Mouse (Mus musculus) mouse embryonic stem cell (cell line): ENCODE measurements around the gene Nbeal2.
"Not testable (repeated sequence)": the region's sequence is repeated elsewhere in the genome, so short reads cannot be mapped to it uniquely, and the experiment has no call there.

Experiments used
- in situ Hi-C, 2 experiments: fragments of 300-500 bp; cut with MboI; formaldehyde crosslinking; loops; 1 replicate in 1 of 2; 3 replicates in 1 of 2; pipeline ENCODE4 v1.14.3; 2019 to 2020; ENCODE audit warnings: low sequenced_read_pairs in 2 of 2, low pct_unique_long_range_greater_than_20kb in 1 of 2, mixed read lengths in 1 of 2; ENCODE audit not compliant: unreplicated experiment in 1 of 2

The Nbeal2 gene

DNA sequence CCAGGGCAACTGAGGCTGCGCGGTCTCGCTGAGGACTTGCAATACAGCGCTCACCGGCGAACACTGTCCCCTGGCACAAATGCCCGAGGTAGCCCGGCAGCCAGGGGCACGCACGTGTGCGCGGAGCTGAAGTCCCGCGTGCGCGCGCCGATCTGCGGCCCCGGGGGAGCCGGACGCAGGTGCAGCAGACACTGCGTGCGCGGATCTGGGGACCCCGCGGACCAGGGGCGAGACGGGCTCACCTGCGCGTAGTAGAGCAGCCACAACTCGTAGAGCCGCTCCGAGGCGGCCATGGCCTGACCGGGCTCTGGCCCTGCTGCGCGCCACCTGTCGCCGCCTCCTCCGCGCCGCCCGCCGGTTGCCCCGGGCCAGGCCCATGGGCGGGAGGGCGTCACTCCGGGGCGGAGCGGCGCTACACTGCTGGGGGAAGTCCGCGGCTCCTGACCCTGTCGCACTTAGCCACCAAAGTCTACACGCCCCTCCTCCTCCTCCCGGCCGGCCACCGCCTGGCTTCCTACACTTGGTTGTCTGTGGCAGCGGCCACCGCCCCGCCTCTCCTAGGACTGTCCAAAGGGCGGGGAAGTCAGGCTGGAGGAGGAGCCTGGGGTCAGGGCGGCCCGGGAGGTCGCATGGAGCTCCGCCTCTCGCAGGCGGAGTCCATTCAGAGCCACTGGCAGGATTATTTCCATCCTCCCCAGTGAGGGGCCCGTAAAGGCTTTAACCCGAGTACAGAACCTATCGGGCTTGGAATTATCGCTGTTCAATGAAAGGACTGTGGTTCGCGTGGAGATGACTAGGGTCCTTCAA is at the start of gene Nbeal2:
Gene Nbeal2, minus strand, starts transcription at position 507 of the 807 bp plus-strand sequence.
- in situ Hi-C loops: no loop called here

DNA sequence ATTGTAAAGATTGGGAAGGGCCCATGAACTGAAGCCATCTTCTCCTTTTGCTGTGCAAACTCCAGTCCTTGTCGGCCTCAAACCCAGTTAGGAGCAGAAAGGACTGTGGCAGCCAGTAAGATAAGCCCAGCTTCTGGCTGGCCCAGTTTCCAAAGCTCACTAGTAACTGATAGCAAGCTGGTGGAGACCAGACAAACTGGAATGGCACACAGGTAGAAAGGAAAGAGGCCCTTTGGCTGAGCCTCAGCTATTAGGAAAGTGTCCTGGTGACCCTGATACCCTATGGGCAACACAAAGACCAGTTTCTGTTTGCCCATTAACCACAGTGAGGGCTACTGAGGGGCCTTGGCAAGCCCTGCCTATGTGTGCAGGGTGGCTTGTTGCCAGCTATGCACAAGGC is 48.9 kb upstream of the Nbeal2 start:
- in situ Hi-C loops: no loop called here

DNA sequence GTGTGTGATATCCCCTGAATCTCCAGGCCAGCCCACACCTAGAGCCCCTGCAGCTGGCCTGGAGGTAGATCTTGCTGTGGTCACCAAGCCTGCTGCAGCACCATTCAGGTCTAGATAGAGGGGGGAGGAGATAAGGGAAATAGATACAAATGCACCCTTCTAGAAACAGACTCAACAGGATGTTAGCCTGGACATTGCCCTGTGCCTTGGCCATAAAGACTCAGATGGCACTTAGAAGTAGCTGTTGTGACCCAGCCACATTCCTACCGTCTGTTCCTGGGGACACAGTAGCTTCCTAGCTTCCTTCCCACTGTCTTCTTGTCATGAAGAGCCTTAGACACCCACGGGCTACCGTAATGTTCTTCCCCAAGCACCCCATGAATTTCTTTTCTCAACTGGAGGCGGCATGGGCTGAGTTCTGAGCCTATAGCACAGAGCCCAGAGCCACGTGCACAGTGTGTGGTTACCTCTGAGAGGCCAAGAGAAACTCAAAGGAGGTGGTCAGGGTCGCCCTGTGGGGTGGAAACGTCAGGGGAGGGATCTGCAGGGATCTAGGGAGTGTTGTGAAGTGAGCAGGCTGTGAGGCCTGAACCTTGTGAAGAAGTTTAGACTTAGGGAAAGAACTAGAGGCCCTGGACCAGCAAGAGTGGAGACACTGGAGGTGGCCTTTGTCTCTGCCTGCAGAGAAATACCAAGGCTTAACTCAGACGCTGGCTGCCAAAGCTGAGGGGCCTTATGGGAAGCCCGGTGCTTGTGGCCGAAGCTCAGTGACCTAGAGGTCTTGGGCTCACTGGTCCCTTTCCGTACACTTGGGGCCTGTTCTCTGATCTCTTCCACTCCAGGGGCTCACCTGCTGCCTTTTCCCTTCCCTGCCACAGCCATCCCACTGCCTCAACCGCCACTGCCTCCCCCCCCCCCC is 47.4 kb upstream of the Nbeal2 start:
- in situ Hi-C loops: no loop called here

DNA sequence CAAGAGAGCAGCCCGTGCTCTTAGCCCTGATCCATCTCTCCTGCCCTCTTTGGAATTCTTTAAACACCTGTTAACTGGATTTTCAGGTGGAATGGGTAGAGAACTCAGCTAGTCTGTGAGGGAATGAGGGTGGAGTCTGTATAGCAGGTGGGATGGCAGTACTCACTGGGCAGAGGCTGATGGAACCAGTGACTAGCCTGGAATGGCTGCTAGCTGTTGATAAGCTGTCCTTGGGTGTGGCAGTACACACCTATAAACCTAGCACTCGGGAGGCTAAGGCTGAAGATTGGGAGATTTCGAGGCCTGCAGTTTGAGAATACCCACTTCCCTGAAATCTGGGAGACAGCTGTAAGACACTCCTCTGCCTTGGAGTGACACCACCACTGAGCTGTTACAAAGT is 45.6 kb upstream of the Nbeal2 start:
- in situ Hi-C loops: no loop called here

DNA sequence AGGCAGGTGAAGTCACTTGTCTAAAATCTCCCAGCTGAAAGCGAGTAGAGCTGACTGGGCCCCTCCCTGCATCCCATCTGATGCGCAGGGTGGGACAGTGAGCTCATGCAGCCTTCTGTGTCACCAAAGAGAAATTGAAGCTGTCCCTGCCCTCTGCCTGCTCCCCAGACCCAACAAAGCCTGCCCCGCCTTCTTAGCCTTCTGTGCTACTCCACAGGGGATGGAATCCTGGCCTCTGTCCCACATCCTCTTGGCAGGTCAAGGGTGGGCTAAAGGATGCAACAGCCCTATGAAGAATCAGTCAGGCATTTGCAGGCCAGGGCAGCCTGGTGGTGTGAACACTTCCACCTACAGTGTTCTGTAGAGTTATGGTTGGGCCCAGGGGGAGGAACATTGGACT is 43.5 kb upstream of the Nbeal2 start:
- in situ Hi-C loops: no loop called here

DNA sequence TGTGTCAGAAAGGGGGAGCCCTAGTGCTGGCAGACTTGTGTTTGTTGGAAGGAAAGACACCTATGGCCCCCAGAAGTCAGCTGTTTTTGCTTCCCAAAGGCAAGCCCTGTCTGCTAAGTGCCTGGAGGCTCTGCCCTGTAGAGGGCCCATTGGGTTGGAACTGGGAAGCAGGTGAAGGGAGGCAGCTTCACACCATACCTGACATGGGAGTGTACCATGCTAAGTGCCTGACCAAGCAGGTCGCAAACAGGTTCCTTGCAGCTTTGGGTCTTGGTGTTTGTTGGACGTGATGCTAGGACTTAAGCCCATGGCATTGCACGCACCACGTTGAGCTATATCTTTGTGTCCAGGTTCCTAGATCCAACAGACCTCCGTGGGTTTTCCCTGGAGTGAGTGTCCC is 42.5 kb upstream of the Nbeal2 start:
- in situ Hi-C loops: no loop called here

DNA sequence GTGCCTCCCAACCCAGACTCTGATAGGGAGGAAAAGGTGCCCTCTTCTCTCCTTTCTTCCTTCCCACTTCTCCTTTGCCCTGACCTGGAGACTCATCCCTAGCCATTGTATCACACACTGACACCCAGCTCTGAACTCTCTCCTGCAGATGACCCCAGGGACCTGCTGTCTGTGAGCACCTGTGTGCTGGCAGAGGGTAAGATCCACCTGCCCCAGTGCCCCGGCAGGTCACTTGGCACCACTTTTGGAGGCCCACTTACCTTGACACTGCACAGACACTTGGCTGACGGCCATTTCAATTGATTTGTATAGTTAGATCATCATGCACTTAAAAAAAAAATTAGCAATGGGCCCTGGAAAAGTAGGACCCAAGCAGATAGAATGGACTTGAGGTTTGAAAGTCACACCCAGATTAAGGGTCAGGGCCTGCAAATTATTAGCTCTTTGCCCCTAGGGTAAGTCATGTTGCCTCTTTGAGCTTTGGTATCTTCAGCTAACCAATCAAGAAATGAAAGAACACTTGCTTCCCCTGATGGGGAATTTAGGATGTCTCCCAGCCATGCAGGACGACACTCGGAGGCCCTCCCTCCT is 41.3 kb upstream of the Nbeal2 start:
- in situ Hi-C loops: no loop called here

DNA sequence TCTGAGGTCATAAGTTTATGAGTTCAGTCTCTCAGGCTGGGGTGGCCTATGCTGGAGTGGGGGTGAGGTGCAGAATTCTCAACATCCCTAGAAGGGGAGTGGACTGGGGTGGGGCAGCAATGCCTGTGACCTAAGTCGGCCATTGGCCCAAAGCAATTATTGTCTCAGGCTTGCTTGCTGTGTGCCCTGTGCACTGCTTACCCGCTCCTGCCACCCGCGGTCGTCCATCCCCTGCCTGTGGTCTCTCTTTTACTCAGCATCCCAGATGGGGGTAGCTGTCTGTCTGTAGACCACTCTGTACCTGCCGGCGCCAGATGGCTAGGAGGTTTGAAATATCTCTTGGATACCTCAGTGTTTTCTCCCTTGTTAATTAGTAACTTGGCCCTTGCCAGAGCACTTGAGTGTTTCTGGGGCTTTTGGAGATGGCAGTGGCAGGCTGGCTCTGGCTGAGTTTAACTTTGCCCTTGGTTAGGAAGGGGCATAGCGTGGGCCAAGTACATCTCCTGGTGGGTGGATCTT is 35.4 kb upstream of the Nbeal2 start:
- in situ Hi-C loops: no loop called here

DNA sequence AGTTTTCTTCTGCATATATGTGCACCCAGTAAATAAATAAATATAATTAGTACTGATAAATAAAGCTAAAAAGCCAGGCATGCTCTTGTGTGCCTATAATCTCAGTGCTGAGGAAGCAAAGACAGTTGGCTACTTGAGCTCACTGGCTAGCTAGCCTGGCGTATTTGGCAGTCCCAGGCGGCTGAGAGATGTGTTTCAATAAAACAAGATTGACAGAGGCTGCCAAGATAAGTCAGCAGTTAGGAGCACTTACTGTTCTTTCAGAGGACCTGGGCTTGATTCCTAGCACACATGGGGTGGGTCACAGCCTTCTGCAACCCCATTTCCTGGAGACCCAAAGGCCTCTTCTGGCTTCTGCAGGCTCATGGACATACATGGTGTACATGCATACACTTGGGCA is 33.9 kb upstream of the Nbeal2 start:
- in situ Hi-C loops: no loop called here

DNA sequence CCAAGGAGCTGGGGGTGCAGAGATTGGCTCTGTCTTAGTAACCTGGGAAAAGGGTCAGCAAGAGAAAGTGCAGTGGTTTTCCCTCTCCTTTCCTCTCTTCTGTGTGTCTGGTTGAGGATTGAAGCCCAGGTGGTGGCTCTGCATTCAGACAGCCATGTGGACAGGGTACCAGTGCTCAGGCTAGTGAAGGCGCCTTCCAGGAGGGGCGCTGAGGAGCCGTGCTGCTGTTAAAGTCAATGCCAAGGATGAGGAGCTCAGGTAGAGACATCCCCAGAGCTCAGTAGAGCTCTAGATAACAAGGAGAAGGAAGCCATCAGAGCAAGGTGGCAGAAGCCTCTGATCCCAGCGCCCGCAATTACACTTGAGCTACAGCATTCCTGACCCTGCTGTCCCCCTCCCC is 33.1 kb upstream of the Nbeal2 start:
- in situ Hi-C loops: no loop called here

DNA sequence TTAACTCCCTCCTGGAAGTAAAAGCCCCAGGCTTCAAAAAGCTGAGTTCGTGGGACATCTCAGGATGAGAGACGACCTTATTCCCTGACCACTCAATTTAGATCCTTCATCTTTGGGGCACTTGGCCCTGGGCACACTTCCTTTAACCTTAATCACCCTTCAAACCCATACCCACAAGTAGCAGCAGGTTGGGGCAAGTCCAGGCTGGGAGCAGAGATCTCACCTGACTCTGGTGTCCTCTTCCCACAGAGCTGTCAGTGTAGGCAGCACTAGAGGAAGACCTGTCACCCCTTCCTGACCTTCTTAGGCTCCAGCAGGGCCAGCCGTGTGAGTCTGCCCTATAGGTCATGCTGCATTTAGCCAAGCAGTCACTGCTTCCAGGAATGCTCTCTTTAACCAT is 32.5 kb upstream of the Nbeal2 start:
- in situ Hi-C loops: no loop called here

DNA sequence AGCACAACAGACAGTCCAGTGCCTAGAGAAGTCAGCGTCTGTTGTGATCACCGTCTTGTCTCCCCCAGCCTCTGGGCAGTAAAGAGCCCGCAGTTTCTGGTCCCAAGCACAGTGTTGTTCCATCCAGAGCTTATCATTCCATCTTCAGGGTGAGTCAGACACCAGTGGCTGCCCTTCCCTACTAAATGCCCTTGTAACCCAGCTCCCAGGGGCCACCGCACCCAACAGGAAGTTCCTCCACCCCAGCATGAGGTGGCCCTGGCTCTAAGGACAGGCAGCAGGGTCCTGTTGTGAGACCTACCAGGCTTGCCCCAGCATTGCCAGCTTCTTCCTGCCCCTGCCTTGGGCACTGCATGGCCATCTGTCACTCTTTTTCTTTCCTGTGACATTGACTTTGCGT is 31.6 kb upstream of the Nbeal2 start:
- in situ Hi-C loops: no loop called here

DNA sequence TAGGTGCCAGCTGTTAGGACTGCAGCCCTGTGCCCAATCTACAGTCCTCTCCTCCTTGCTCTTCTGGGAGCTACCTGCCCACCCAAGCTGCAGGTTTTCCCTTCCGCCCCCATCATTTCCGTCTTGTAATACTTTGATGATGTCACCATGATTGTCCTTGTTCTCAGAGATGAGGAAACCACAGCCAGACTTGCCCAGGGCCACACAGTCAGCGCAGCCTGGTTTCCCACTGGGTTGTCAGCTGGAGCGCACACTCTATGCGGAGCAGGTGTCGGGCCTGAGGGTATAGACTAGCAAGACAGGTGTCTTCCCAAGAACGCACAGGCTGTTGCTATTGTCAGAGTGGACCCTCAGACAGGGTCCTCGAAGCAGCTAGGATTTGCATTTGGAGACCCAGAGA is 31.2 kb upstream of the Nbeal2 start:
- in situ Hi-C loops: no loop called here

DNA sequence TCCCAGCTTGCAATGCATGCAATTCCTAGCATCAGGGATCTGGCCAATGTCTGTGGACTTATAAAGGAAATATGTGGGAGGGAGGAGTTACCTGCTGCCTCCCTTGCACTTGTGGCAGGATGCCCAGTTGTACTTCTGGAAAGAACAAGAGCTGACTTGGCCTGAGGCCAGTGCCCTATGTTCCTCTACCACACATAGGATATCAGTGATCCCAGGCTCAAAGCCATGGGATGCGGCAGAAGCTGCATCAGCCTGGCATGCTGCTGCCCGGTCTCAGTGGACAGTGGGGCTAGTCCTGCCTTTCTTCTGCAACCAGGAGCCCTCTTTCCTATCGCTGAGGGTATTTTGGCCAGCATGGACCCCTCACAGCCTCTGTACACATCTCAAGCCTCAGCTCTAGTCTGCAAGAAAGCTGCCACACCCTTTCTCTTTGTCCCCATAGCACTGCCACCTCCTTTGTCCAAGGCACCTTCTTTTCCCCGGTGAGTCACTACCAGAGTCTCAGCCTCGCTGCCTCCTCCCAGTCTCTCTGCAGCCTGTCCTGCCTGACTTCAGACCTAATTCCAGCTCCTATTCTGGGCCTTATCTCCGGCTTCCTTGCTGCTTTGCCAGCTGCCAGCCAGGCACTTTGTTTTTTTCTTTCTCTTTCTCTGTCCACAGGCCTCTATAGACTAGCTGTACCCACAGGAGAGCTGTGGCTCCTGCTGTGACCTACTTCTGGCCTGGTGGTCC is 30.3 kb upstream of the Nbeal2 start:
- in situ Hi-C loops: no loop called here

DNA sequence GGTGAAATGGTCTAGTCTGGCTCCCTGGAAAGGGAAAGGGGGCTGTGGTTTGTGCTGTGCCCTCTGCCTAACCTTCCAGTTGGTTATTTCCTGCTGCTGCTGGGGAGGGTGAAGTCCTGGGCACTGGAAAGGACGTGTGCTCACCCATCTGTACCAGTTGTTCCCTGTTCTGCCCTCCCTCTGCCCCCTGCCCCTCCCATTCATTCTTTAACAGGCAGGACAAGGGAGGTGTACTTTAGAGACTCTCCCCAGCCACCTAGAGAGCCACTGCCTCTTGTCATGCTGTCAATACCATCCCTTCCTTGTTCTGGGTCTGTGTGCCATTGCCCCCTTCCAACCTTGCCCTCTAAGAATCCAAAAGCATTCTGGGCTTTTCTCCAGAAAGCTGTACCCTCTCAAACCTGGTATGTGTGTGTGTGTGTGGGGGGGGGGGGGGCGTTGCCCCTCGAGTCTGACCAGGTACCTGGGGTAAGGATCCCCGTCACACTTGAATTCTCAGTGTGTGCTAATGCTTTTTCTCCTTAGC is 29.7 kb upstream of the Nbeal2 start:
- in situ Hi-C loops: no loop called here

DNA sequence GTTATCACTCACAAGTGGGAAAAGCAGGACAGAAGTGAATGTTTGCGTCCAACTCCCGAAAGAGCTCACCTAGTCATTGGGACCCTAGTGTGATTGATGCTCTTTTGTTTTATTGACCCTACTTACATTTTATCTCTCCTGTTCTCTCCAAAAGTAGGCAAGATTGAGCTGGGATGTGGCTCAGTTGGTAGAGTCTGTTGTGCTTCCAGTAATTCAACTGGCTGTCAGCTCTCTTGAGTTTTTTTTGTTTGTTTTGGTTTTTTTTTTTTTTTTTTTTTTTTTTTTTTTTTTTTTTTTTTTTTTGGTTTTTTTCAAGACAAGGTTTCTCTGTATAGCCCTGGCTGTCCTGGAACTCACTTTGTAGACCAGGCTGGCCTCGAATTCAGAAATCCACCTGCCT is 28.7 kb upstream of the Nbeal2 start:
- in situ Hi-C loops: not testable (repeated sequence)

DNA sequence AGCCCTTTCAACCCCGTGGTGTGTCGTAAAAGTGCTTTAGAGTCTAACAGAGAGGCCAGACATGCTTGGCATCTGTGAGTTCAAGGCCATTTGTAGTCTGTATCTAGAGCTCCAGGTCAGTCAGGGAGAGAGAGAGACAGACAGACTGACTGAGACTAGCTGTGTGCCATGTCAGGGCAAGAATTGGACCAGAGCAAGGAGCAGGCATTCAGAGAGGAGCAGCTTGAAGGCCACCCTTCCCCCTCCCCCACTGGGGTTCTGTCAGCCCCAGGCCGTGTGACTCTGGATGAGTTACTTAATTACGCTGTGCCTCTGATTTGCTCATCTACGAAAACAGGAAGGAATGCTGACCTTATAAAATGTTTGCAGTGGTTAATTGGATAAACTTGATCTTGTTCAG is 28.3 kb upstream of the Nbeal2 start:
- in situ Hi-C loops: no loop called here

DNA sequence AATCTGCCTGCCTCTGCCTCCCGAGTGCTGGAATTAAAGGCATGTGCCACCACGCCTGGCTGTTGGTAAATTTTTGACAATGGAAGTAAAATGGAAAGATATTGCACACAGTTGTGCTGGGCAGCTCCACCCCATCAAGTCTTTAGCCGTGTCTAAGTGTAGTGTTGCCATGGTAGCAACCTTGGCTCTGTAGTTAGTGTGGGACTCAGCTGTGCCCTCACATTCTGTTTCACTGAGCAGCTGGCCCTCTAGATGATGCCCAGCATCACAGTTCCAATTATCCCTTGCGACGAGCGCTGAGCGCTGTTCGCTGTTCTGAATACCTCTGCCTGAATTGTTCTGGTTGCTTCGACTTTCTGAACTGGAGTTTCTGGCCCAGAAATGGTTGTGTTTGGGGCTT is 27.9 kb upstream of the Nbeal2 start:
- in situ Hi-C loops: no loop called here
